Mouse (Mus musculus) T-helper 2 cell (primary cell): ENCODE data around the gene Itga2b.

Experiments
- in situ Hi-C: fragments of 300-600 bp; cut with MboI, MseI; formaldehyde crosslinking; loops from one replicate; pipeline ENCODE4 v1.15.1; 2025; ENCODE audit warnings: high pct_unique_total_duplicates

Itga2b gene

GRCm38 (mm10) chr11:102469648-102470357 is at the start of gene Itga2b:
Gene Itga2b, minus strand, starts transcription at chr11:102470122.
- in situ Hi-C loops, result loop anchor here (10.0 kb wide), 1 partner anchor 535 kb away; no protein-coding TSS in a partner anchor

- in situ Hi-C loops, result no loop called here
Measured at GRCm38 (mm10) chr11:102514793-102515424, 45.0 kb upstream of the Itga2b start.

GRCm38 (mm10) chr11:102510226-102510625 is 40.3 kb upstream of the Itga2b start:
- in situ Hi-C loops, result no loop called here

- in situ Hi-C loops, result no loop called here
Measured at GRCm38 (mm10) chr11:102496732-102497131, 26.8 kb upstream of the Itga2b start.

GRCm38 (mm10) chr11:102496206-102496605 is 26.3 kb upstream of the Itga2b start:
- in situ Hi-C loops, result no loop called here

- in situ Hi-C loops, result no loop called here
Measured at GRCm38 (mm10) chr11:102495742-102496141, 25.8 kb upstream of the Itga2b start.

GRCm38 (mm10) chr11:102495114-102495513 is 25.2 kb upstream of the Itga2b start:
- in situ Hi-C loops, result no loop called here

- in situ Hi-C loops, result no loop called here
Measured at GRCm38 (mm10) chr11:102494063-102494650, 24.2 kb upstream of the Itga2b start.

- in situ Hi-C loops, result no loop called here
Measured at GRCm38 (mm10) chr11:102493241-102493640, 23.3 kb upstream of the Itga2b start.

- in situ Hi-C loops, result loop anchor here (10.0 kb wide), 1 partner anchor 157 kb away; no protein-coding TSS in a partner anchor
Measured at GRCm38 (mm10) chr11:102487901-102488300, 18.0 kb upstream of the Itga2b start.

- in situ Hi-C loops, result loop anchor here (10.0 kb wide), 1 partner anchor 158 kb away; no protein-coding TSS in a partner anchor
Measured at GRCm38 (mm10) chr11:102486733-102487386, 16.9 kb upstream of the Itga2b start.

GRCm38 (mm10) chr11:102481779-102482178 is 11.9 kb upstream of the Itga2b start:
- in situ Hi-C loops, result loop anchor here (10.0 kb wide), 1 partner anchor 163 kb away; no protein-coding TSS in a partner anchor

- in situ Hi-C loops, result loop anchor here (10.0 kb wide), 1 partner anchor 164 kb away; no protein-coding TSS in a partner anchor
Measured at GRCm38 (mm10) chr11:102480897-102481296, 11.0 kb upstream of the Itga2b start.

GRCm38 (mm10) chr11:102480111-102480510 is 10.2 kb upstream of the Itga2b start:
- in situ Hi-C loops, result loop anchor here (10.0 kb wide), 1 partner anchor 165 kb away; no protein-coding TSS in a partner anchor

- in situ Hi-C loops, result no loop called here
Measured at GRCm38 (mm10) chr11:102479581-102479980, 9.7 kb upstream of the Itga2b start.

GRCm38 (mm10) chr11:102478671-102479070 is 8.7 kb upstream of the Itga2b start:
- in situ Hi-C loops, result no loop called here

- in situ Hi-C loops, result no loop called here
Measured at GRCm38 (mm10) chr11:102475027-102475426, 5.1 kb upstream of the Itga2b start.

GRCm38 (mm10) chr11:102467041-102467631 is 2.8 kb downstream of the Itga2b start:
- in situ Hi-C loops, result loop anchor here (10.0 kb wide), 1 partner anchor 532 kb away; no protein-coding TSS in a partner anchor

GRCm38 (mm10) chr11:102465713-102466436 is 4.0 kb downstream of the Itga2b start:
- in situ Hi-C loops, result loop anchor here (10.0 kb wide), 1 partner anchor 531 kb away; no protein-coding TSS in a partner anchor

GRCm38 (mm10) chr11:102464901-102465300 is 5.0 kb downstream of the Itga2b start:
- in situ Hi-C loops, result loop anchor here (10.0 kb wide), 1 partner anchor 530 kb away; no protein-coding TSS in a partner anchor
